Mouse (Mus musculus): ENCODE data around the gene Baz1b.

Gene Baz1b

GRCm38 (mm10) chr5:135186621-135187348 is at the start of gene Baz1b:
TSS of gene Baz1b (plus strand) at chr5:135187264.
- DNase-seq (ENCODE audit: low spot score in 2 of 2), result peak; percentile 97 to 98

- no peak for DNase-seq (ENCODE audit: low spot score in 2 of 2)
Observed at GRCm38 (mm10) chr5:135139881-135140280, 47.2 kb upstream of the Baz1b start.

- DNase-seq (ENCODE audit: low spot score in 2 of 2), result no peak
Observed at GRCm38 (mm10) chr5:135144469-135144868, 42.6 kb upstream of the Baz1b start.

GRCm38 (mm10) chr5:135145532-135145931 is 41.5 kb upstream of the Baz1b start:
- no peak for DNase-seq (ENCODE audit: low spot score in 2 of 2)

- no peak for DNase-seq (ENCODE audit: low spot score in 2 of 2)
Observed at GRCm38 (mm10) chr5:135145955-135146354, 41.1 kb upstream of the Baz1b start.

- no peak for DNase-seq (ENCODE audit: low spot score in 2 of 2)
Observed at GRCm38 (mm10) chr5:135148715-135149052, 38.4 kb upstream of the Baz1b start.

GRCm38 (mm10) chr5:135149053-135149819 is 37.8 kb upstream of the Baz1b start, which contains the start of gene Tbl2:
TSS of gene Tbl2 (plus strand) at chr5:135149657.
- peak; percentile 96 to 97 for DNase-seq (ENCODE audit: low spot score in 2 of 2)

GRCm38 (mm10) chr5:135149820-135150178 is 37.3 kb upstream of the Baz1b start:
- no peak for DNase-seq (ENCODE audit: low spot score in 2 of 2)

- DNase-seq (ENCODE audit: low spot score in 2 of 2), result no peak
Observed at GRCm38 (mm10) chr5:135156496-135156895, 30.6 kb upstream of the Baz1b start.

GRCm38 (mm10) chr5:135161221-135161620 is 25.8 kb upstream of the Baz1b start:
- DNase-seq (ENCODE audit: low spot score in 2 of 2), result peak in 1 of 2 experiments; percentile 50

GRCm38 (mm10) chr5:135161650-135162049 is 25.4 kb upstream of the Baz1b start:
- DNase-seq (ENCODE audit: low spot score in 2 of 2), result no peak

- DNase-seq (ENCODE audit: low spot score in 2 of 2), result no peak
Observed at GRCm38 (mm10) chr5:135162361-135162760, 24.7 kb upstream of the Baz1b start.

- no peak for DNase-seq (ENCODE audit: low spot score in 2 of 2)
Observed at GRCm38 (mm10) chr5:135162821-135163220, 24.2 kb upstream of the Baz1b start.

GRCm38 (mm10) chr5:135166909-135167308 is 20.2 kb upstream of the Baz1b start:
- no peak for DNase-seq (ENCODE audit: low spot score in 2 of 2)

GRCm38 (mm10) chr5:135167469-135167868 is 19.6 kb upstream of the Baz1b start:
- DNase-seq (ENCODE audit: low spot score in 2 of 2), result no peak

GRCm38 (mm10) chr5:135168063-135169062 is 18.7 kb upstream of the Baz1b start, which contains the start of gene Bcl7b:
TSS of gene Bcl7b (plus strand) at chr5:135168283.
- peak; percentile 97 for DNase-seq (ENCODE audit: low spot score in 2 of 2)

- DNase-seq (ENCODE audit: low spot score in 2 of 2), result no peak
Observed at GRCm38 (mm10) chr5:135169479-135169878, 17.6 kb upstream of the Baz1b start.

GRCm38 (mm10) chr5:135171688-135172220 is 15.3 kb upstream of the Baz1b start:
- no peak for DNase-seq (ENCODE audit: low spot score in 2 of 2)

GRCm38 (mm10) chr5:135172986-135173385 is 14.1 kb upstream of the Baz1b start:
- DNase-seq (ENCODE audit: low spot score in 2 of 2), result no peak

GRCm38 (mm10) chr5:135175086-135175485 is 12.0 kb upstream of the Baz1b start:
- no peak for DNase-seq (ENCODE audit: low spot score in 2 of 2)

- DNase-seq (ENCODE audit: low spot score in 2 of 2), result no peak
Observed at GRCm38 (mm10) chr5:135178523-135178922, 8.5 kb upstream of the Baz1b start.

- DNase-seq (ENCODE audit: low spot score in 2 of 2), result peak; percentile 43 to 54
Observed at GRCm38 (mm10) chr5:135178996-135179395, 8.1 kb upstream of the Baz1b start.

All from right cerebral cortex, adult 2 months (tissue).